Mouse (Mus musculus): ENCODE measurements around the gene Prkcb.

DNA sequence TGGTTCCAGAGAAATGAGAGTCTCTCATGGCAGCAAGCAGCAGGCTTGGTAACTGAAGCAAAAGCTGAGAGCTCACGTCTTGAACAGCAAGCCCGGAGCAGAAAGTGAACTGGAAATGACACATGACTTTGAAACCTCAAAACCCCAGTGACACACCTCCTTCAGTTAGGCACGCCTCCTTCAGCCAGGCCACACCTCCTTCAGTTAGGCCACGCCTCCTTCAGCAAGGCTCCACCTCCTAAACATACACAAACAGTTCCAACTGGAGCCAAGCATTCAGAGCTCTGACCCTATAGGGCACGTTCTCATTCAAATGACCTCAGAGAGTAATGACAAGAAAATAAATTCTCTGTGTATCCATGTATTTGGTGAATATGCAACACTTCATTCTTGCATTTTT lies 316.5 kb downstream of the Prkcb start:
- TF ChIP-seq CTCF (IDR thresholded peaks at IDR 0.05; ENCODE audit: borderline replicate concordance, extremely low read depth, insufficient read depth, insufficient read length) (no peak), POLR2A (IDR thresholded peaks at IDR 0.05; ENCODE audit: borderline replicate concordance, extremely low read depth, insufficient read depth, insufficient read length, poor library complexity, severe bottlenecking) (no peak)
